Comparison of ENCODE assay signal across 26 mouse cellular contexts in the genomic region with DNA sequence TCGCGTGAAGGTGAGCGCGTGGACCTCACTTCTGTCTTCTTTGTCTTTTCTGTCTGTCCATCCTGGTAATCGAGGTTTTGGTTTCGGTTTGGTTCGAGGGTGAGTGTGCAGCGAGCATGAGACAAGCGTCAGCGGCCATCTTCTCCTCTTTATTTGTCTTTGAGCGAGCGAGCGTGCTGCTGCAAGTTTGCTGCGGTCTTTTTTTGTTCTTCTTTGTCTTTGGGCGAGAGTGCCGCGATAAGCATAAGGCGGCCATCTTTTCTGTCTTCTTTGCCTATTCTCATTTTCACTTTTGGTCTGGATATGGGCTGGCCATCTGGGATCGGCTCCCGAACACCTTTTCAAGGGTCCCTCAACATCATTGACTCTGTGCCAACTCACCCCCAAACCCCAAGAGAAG. TPM values are rescaled to one million over a fixed set of nuclear protein-coding genes. Genes with fewer than 3 reads are reported as not detected.
DNase-seq lines count a peak whose midpoint lies in the region; ATAC-seq and TF ChIP-seq lines count a peak whose summit lies in the region.
"Had no signal": no experiment of that assay in that cellular context is flagged by ENCODE, and none has a peak within 500 bp of the region (broad histone marks: within the 10 kb centered on the region; RNA-seq: fewer than 3 reads in every experiment).

No protein-coding gene starts in this region.

- H3K79me2 ChIP-seq in MEL (ENCODE audit: control insufficient read depth, insufficient read depth, low read length, poor library complexity), result peaks cover 37% of the 10 kb centered on the region

- no peak for TF ChIP-seq RAD21 in MEL (IDR thresholded peaks at IDR 0.05; ENCODE audit: low read depth, low read length)

- peaks cover 9% of the 10 kb centered on the region; the same call in 1 of the 2 replicates for H3K36me3 ChIP-seq in hindbrain, embryonic 10.5 days
- 0 out of 2 replicates have a peak, but pooled peaks cover 3% of the 10 kb centered on the region for H3K36me3 ChIP-seq in hindbrain, embryonic 13.5 days
- H3K36me3 ChIP-seq in E14TG2a.4 (ENCODE audit: insufficient read depth, low read length) (peaks cover 33% of the 10 kb centered on the region), MEL (ENCODE audit: control insufficient read depth in 1 of 2, insufficient read depth in 2 of 2, low read length in 2 of 2) (peaks cover 6 to 58% of the 10 kb centered on the region in 2 experiments; a peak in 3 of 4 replicates)
- no peaks in the 10 kb centered on the region for H3K36me3 ChIP-seq in small intestine, adult 2 months (ENCODE audit: control insufficient read depth, insufficient read depth, low read length)

- H3K27me3 ChIP-seq in hindbrain, embryonic 10.5 days (ENCODE audit: insufficient read depth, poor library complexity, severe bottlenecking), result peaks cover 75% of the 10 kb centered on the region
- peaks cover 24% of the 10 kb centered on the region for H3K27me3 ChIP-seq in hindbrain, embryonic 13.5 days
- H3K27me3 ChIP-seq in E14TG2a.4 (ENCODE audit: insufficient read depth, low read length) (0 out of 2 replicates have a peak, but pooled peaks cover 2% of the 10 kb centered on the region), MEL (ENCODE audit: control insufficient read depth in 1 of 2, insufficient read depth in 2 of 2, low read length in 2 of 2) (no peaks in the 10 kb centered on the region)
- H3K27me3 ChIP-seq in small intestine, adult 2 months (ENCODE audit: control insufficient read depth, insufficient read depth, low read length), result no peaks in the 10 kb centered on the region
- H3K27me3 ChIP-seq: forebrain, embryonic 13.5 days; Patski had no signal

- no peak for TF ChIP-seq EP300 in MEL (IDR thresholded peaks at IDR 0.05; ENCODE audit: low read depth in 1 of 2, low read length in 2 of 2)

- ATAC-seq in hindbrain, embryonic 13.5 days (ENCODE audit: low FRiP score), result no peak
- ATAC-seq: activated CD4-positive, CD25-positive, alpha-beta regulatory T cell, adult 4 months; forebrain, embryonic 13.5 days; forebrain, embryonic 16.5 days; hindbrain, postnatal 0 days; inflammation-experienced regulatory T-cells, adult 6 months; intestine, embryonic 16.5 days; Patski had no signal

- peaks cover 49% of the 10 kb centered on the region for H3K4me1 ChIP-seq in hindbrain, embryonic 10.5 days (replicated peaks)
- H3K4me1 ChIP-seq in hindbrain, embryonic 13.5 days (replicated peaks), result peaks cover 37% of the 10 kb centered on the region
- H3K4me1 ChIP-seq in E14TG2a.4 (replicated peaks; ENCODE audit: low read depth, low read length) (peaks cover 85% of the 10 kb centered on the region), MEL (ENCODE audit: control insufficient read depth in 1 of 2, insufficient read depth in 2 of 2, low read length in 2 of 2) (peaks cover 28 to 47% of the 10 kb centered on the region in 2 experiments)
- H3K4me1 ChIP-seq in small intestine, adult 2 months (ENCODE audit: control insufficient read depth, insufficient read depth, insufficient read length, low read length), result peaks cover 16% of the 10 kb centered on the region; the same call in 1 of the 2 replicates

- H3K4me2 ChIP-seq in hindbrain, embryonic 13.5 days, result no peak overlapping the region
- H3K4me2 ChIP-seq: forebrain, embryonic 13.5 days; heart, embryonic 13.5 days; hindbrain, embryonic 14.5 days had no signal

- H3K9ac ChIP-seq in hindbrain, embryonic 13.5 days, result no peak overlapping the region
- H3K9ac ChIP-seq in MEL (ENCODE audit: control insufficient read depth, low read depth, low read length, poor library complexity, severe bottlenecking), result peak overlapping the region; percentile 87
- H3K9ac ChIP-seq: forebrain, embryonic 13.5 days; heart, embryonic 13.5 days; hindbrain, embryonic 14.5 days had no signal

- no peak for TF ChIP-seq POLR2A in MEL (IDR thresholded peaks at IDR 0.05; ENCODE audit: control insufficient read depth in 1 of 2, insufficient read depth in 1 of 2, low read depth in 1 of 2, low read length in 2 of 2, poor library complexity in 1 of 2)
- 0 out of 2 replicates have a peak, but pooled peaks have one; percentile 9 for TF ChIP-seq POLR2A in small intestine, adult 2 months (IDR thresholded peaks at IDR 0.05; ENCODE audit: low read depth, low read length)

- no peak for DNase-seq in hindbrain, embryonic 10.5 days (ENCODE audit: low spot score)
- peak; percentile 84 for DNase-seq in MEL (ENCODE audit: low read depth, low spot score)
- DNase-seq in thymus, postnatal 4 days, result no peak
- no peak for DNase-seq in cerebellum, adult 9-11 months
- DNase-seq: adrenal gland, postnatal 14 days; cerebellum, adult 11 months; cerebellum, adult 8-10 months; cerebellum, postnatal 14 days; gastrocnemius, postnatal 10 days; gastrocnemius, postnatal 36 days; heart, adult 2 months had no signal

- WGBS in hindbrain, embryonic 10.5 days, result 96% methylated on average over 20 of the region's 20 CpGs
- 97% methylated on average over 20 of the region's 20 CpGs for WGBS in hindbrain, embryonic 13.5 days
- WGBS in small intestine, adult 2 months, result 97% methylated on average over 20 of the region's 20 CpGs

- peaks cover 19% of the 10 kb centered on the region for H3K9me3 ChIP-seq in hindbrain, embryonic 10.5 days
- peaks cover 18% of the 10 kb centered on the region for H3K9me3 ChIP-seq in hindbrain, embryonic 13.5 days
- H3K9me3 ChIP-seq in E14TG2a.4 (ENCODE audit: low read length), result no peaks in the 10 kb centered on the region
- H3K9me3 ChIP-seq in MEL (replicated peaks; ENCODE audit: insufficient read depth, low read length), result no peaks in the 10 kb centered on the region

- 0 out of 2 replicates have a peak overlapping the region, but pooled peaks have one; percentile 36 for H3K27ac ChIP-seq in hindbrain, embryonic 10.5 days
- H3K27ac ChIP-seq in hindbrain, embryonic 13.5 days, result no peak overlapping the region
- H3K27ac ChIP-seq in MEL (ENCODE audit: control insufficient read depth, low read depth, low read length), result peak overlapping the region; percentile 94
- no peak overlapping the region for H3K27ac ChIP-seq in small intestine, adult 2 months (ENCODE audit: insufficient read depth, low read depth, low read length)
- H3K27ac ChIP-seq: forebrain, embryonic 10.5 days; forebrain, embryonic 13.5 days; heart, adult 2 months; heart, embryonic 10.5 days; heart, embryonic 13.5 days; hindbrain, embryonic 14.5 days; hindbrain, postnatal 0 days had no signal

- no peak overlapping the region for H3K4me3 ChIP-seq in hindbrain, embryonic 10.5 days
- no peak overlapping the region for H3K4me3 ChIP-seq in hindbrain, embryonic 13.5 days
- H3K4me3 ChIP-seq in E14TG2a.4 (replicated peaks; ENCODE audit: low read length) (peak overlapping the region; percentile 78), MEL (ENCODE audit: control insufficient read depth in 1 of 2, insufficient read depth in 1 of 2, low read depth in 2 of 2, low read length in 2 of 2) (peak overlapping the region; percentile 84 to 85)
- no peak overlapping the region for H3K4me3 ChIP-seq in small intestine, adult 2 months (ENCODE audit: low read depth, low read length)
- H3K4me3 ChIP-seq: forebrain, embryonic 10.5 days; forebrain, embryonic 13.5 days; heart, adult 2 months; heart, embryonic 10.5 days; heart, embryonic 13.5 days had no signal

- TF ChIP-seq CTCF in E14TG2a.4 (conservative IDR thresholded peaks at IDR 0.05; ENCODE audit: low read length) (no peak), MEL (IDR thresholded peaks at IDR 0.05 in 2 of 3, conservative IDR thresholded peaks at IDR 0.05 in 1 of 3; ENCODE audit: control insufficient read depth in 1 of 3, insufficient read depth in 1 of 3, low read depth in 2 of 3, low read length in 3 of 3, poor library complexity in 1 of 3, severe bottlenecking in 1 of 3) (no peak)
- TF ChIP-seq CTCF in small intestine, adult 2 months (IDR thresholded peaks at IDR 0.05; ENCODE audit: extremely low read depth, insufficient read length, insufficient replicate concordance, low read depth, low read length), result no peak

TF ChIP-seq in MEL, 35 proteins besides CTCF, POLR2A, EP300 and RAD21:
- TF ChIP-seq GATA1 (IDR thresholded peaks at IDR 0.05; ENCODE audit: low read depth, low read length), result peak; percentile 54
- TF ChIP-seq SIN3A (IDR thresholded peaks at IDR 0.05; ENCODE audit: low read length), result no peak
- no peak for TF ChIP-seq ZMIZ1 (IDR thresholded peaks at IDR 0.05; ENCODE audit: low read depth, low read length)
- TF ChIP-seq MYC (IDR thresholded peaks at IDR 0.05; ENCODE audit: low read depth, low read length), result 0 out of 2 replicates have a peak, but pooled peaks have one; percentile 1
- peak; percentile 4; the same call in 1 of the 2 replicates for TF ChIP-seq MXI1 (IDR thresholded peaks at IDR 0.05; ENCODE audit: low read depth, low read length)
TF ChIP-seq in MEL: peak in this region for 3.

RNA-seq across cellular contexts. Expression of a gene that starts 29.4 kb away (rescaled TPM):
- polyA plus RNA-seq in hindbrain, embryonic 10.5 days (2016; fragmentation: Nextera tagmentation; extraction: Ambion mirVana), result 11.3 and 16.9 TPM in 2 replicates
- 4.4 and 5.7 TPM in 2 replicates for polyA plus RNA-seq in hindbrain, embryonic 13.5 days (2015; fragmentation: Nextera tagmentation; extraction: Ambion mirVana)
- total RNA-seq in MEL (2012; rRNA removed), result 0.10 TPM in 1 of 2 replicates, not detected in the other
- polyA plus RNA-seq in MEL (2012; ENCODE audit: insufficient read depth in 1 of 2, insufficient read length in 2 of 2, low read depth in 1 of 2, low replicate concordance in 2 of 2, missing spikeins in 1 of 2), result under 1 TPM in 1 of 2 experiments, not detected in 1; 0.31 TPM
- polyA plus RNA-seq in small intestine, adult 2 months (2012; rRNA removed), result 7.1 and 17.5 TPM in 2 replicates

RNA-seq across cellular contexts. Expression of a gene that starts 55.2 kb away (rescaled TPM):
- 3.2 and 3.4 TPM in 2 replicates for polyA plus RNA-seq in hindbrain, embryonic 10.5 days (2016; fragmentation: Nextera tagmentation; extraction: Ambion mirVana)
- 8.5 and 10.7 TPM in 2 replicates for polyA plus RNA-seq in hindbrain, embryonic 13.5 days (2015; fragmentation: Nextera tagmentation; extraction: Ambion mirVana)
- total RNA-seq in MEL (2012; rRNA removed), result 107 and 147 TPM in 2 replicates
- 1 to 10 TPM in 1 of 2 experiments, not detected in 1; 1.0 TPM for polyA plus RNA-seq in MEL (2012; ENCODE audit: insufficient read depth in 1 of 2, insufficient read length in 2 of 2, low read depth in 1 of 2, low replicate concordance in 2 of 2, missing spikeins in 1 of 2)
- polyA plus RNA-seq in small intestine, adult 2 months (2012; rRNA removed), result 0.86 and 1.7 TPM in 2 replicates
- total RNA-seq: adrenal gland, postnatal 14 days; gastrocnemius, postnatal 36 days; heart, postnatal 25 days had no signal

Comparison
In these comparisons a context has a peak if more than half of its experiments do, and no peak if none do; other contexts are left out.
1. H3K27ac ChIP-seq: peak in hindbrain, embryonic 10.5 days (single experiment) and MEL (single experiment); none in hindbrain, embryonic 13.5 days (single experiment) and small intestine, adult 2 months (single experiment).
2. H3K4me3 ChIP-seq: peak in E14TG2a.4 (single experiment) and MEL (2 of 2); none in hindbrain, embryonic 10.5 days (single experiment), hindbrain, embryonic 13.5 days (single experiment) and small intestine, adult 2 months (single experiment).